Comparison of ENCODE assay signal across 8 mouse cellular contexts in the genomic region with DNA sequence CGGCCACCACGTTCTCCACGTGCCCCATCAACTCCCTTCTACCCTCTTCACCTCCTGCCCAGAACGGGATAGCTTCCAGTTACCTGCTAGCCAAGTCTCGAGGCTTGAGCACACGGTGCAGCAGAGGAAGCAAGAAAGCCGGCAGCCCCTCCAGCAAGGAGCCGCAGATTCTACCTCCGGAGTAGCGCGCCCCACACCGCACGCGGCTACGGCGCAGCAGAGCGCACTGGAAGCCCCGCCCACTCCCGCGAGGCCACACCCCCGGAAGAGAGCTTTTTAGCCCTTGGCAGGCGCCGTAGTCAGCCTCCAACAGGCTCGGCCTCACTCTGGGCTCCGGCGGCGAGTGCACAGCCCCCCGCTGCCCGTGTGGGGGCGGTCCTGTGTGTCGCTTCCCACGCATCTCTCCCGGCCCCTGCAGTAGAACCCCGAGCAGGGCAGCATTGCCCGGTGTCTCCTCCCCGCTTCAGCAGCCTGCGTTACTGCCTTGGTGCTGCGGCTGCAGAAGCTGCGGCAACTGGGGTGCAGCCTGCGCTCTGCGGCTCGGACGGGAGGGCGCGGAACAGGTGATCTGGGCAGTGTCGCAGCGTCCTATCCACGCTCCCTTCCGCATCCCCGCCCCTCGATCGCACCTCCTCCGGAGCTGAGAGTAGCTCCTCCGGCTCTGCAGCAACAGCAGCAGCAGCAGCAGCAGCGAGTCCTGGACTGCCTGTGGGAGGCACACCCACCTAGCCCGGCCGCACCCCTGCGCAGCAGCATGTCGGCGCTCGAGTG. TPM values are rescaled to one million over a fixed set of nuclear protein-coding genes. Genes with fewer than 3 reads are reported as not detected.
DNase-seq lines count a peak whose midpoint lies in the region; ATAC-seq and TF ChIP-seq lines count a peak whose summit lies in the region.

A gene (minus strand): TSS at position 239 of the 771 bp plus-strand sequence.
A gene (plus strand): TSS at position 567 of the 771 bp plus-strand sequence.

- peak within 1 kb of the TSS; percentile 80 for H3K9ac ChIP-seq in heart, embryonic 15.5 days
- peak within 1 kb of the TSS; percentile 61 for H3K9ac ChIP-seq in liver, embryonic 14.5 days (replicated peaks)
- peak within 1 kb of the TSS; percentile 61 for H3K9ac ChIP-seq in neural tube, embryonic 11.5 days (ENCODE audit: low read length)
- H3K9ac ChIP-seq in stomach, postnatal 0 days (ENCODE audit: low read length), result peak within 1 kb of the TSS; percentile 74

- ATAC-seq in heart, embryonic 15.5 days (replicated peaks; ENCODE audit: insufficient number of reproducible peaks, insufficient read depth, low FRiP score, low read depth), result peak; percentile 94
- peak; percentile 93 for ATAC-seq in liver, embryonic 14.5 days (ENCODE audit: insufficient read depth)
- peak; percentile 96 for ATAC-seq in neural tube, embryonic 11.5 days (ENCODE audit: insufficient read depth, low FRiP score, low TSS enrichment)
- ATAC-seq in stomach, postnatal 0 days (ENCODE audit: low FRiP score, low TSS enrichment), result peak; percentile 99

- H3K36me3 ChIP-seq in forebrain, embryonic 10.5 days (replicated peaks), result 0 out of 2 replicates have a peak, but pooled peaks cover 6% of the 10 kb centered on the region
- H3K36me3 ChIP-seq in heart, embryonic 15.5 days, result no peaks in the 10 kb centered on the region
- no peaks in the 10 kb centered on the region for H3K36me3 ChIP-seq in liver, embryonic 14.5 days (replicated peaks; ENCODE audit: control insufficient read depth, insufficient read depth, low read depth)
- H3K36me3 ChIP-seq in neural tube, embryonic 11.5 days (ENCODE audit: control insufficient read depth, insufficient read depth, low read length), result no peaks in the 10 kb centered on the region
- no peaks in the 10 kb centered on the region for H3K36me3 ChIP-seq in stomach, postnatal 0 days (ENCODE audit: control insufficient read depth, insufficient read depth, low read length)

- H3K27me3 ChIP-seq in forebrain, embryonic 10.5 days (ENCODE audit: poor library complexity, severe bottlenecking), result peaks cover 7% of the 10 kb centered on the region; the same call in 1 of the 2 replicates
- no peaks in the 10 kb centered on the region for H3K27me3 ChIP-seq in heart, embryonic 15.5 days
- no peaks in the 10 kb centered on the region for H3K27me3 ChIP-seq in liver, embryonic 14.5 days (ENCODE audit: control insufficient read depth, insufficient read depth, low read length)
- H3K27me3 ChIP-seq in neural tube, embryonic 11.5 days (ENCODE audit: control insufficient read depth, insufficient read depth, low read length), result no peaks in the 10 kb centered on the region
- H3K27me3 ChIP-seq in stomach, postnatal 0 days (ENCODE audit: control insufficient read depth, insufficient read depth, low read length), result no peaks in the 10 kb centered on the region

- peaks cover 29% of the 10 kb centered on the region for H3K4me1 ChIP-seq in forebrain, embryonic 10.5 days
- H3K4me1 ChIP-seq in heart, embryonic 15.5 days (replicated peaks), result peaks cover 19% of the 10 kb centered on the region
- peaks cover 17 to 22% of the 10 kb centered on the region in 2 experiments for H3K4me1 ChIP-seq in liver, embryonic 14.5 days (replicated peaks; ENCODE audit: control insufficient read depth in 2 of 2, insufficient read depth in 2 of 2, low read length in 1 of 2)
- H3K4me1 ChIP-seq in neural tube, embryonic 11.5 days (ENCODE audit: control insufficient read depth, insufficient read depth, low read length), result peaks cover 3% of the 10 kb centered on the region; the same call in 1 of the 2 replicates
- H3K4me1 ChIP-seq in stomach, postnatal 0 days (replicated peaks; ENCODE audit: control insufficient read depth, insufficient read depth), result no peaks in the 10 kb centered on the region

- DNase-seq in CD8-positive naive resting alpha-beta T cell, adult 2 months (ENCODE audit: low read depth in 2 of 2, low spot score in 2 of 2), result peak; percentile 97
- peak; percentile 89 for DNase-seq in c-Kit-positive CD71-negative TER-119-negative erythroid progenitor cells, embryonic 14.5 days (ENCODE audit: low read depth)
- peak; percentile 93 for DNase-seq in forebrain, embryonic 10.5 days (ENCODE audit: extremely low spot score, low spot score)
- DNase-seq in kidney, postnatal 25 days, result peak; percentile 96
- DNase-seq in liver, embryonic 14.5 days (ENCODE audit: low read depth in 3 of 3, low spot score in 3 of 3), result peak; percentile 79 to 84 (median 80)
- DNase-seq in neural tube, embryonic 11.5 days (ENCODE audit: low spot score), result peak; percentile 96
- peak; percentile 95 for DNase-seq in stomach, postnatal 0 days (ENCODE audit: low spot score)

- under 1% methylated on average over 61 of the region's 61 CpGs for WGBS in forebrain, embryonic 10.5 days
- under 1% methylated on average over 61 of the region's 61 CpGs for WGBS in heart, embryonic 15.5 days
- WGBS in liver, embryonic 14.5 days (ENCODE audit: insufficient replicate concordance), result under 1% methylated on average over 61 of the region's 61 CpGs
- WGBS in neural tube, embryonic 11.5 days, result under 1% methylated on average over 61 of the region's 61 CpGs
- under 1% methylated on average over 52 of the region's 61 CpGs for WGBS in stomach, postnatal 0 days

- no peaks in the 10 kb centered on the region for H3K9me3 ChIP-seq in forebrain, embryonic 10.5 days
- no peaks in the 10 kb centered on the region for H3K9me3 ChIP-seq in heart, embryonic 15.5 days (replicated peaks)
- H3K9me3 ChIP-seq in liver, embryonic 14.5 days (ENCODE audit: control insufficient read depth, low read length), result no peaks in the 10 kb centered on the region
- H3K9me3 ChIP-seq in neural tube, embryonic 11.5 days (ENCODE audit: control insufficient read depth, low read length), result no peaks in the 10 kb centered on the region
- no peaks in the 10 kb centered on the region for H3K9me3 ChIP-seq in stomach, postnatal 0 days (ENCODE audit: control insufficient read depth, low read length)

- peak within 1 kb of the TSS; percentile 89 for H3K27ac ChIP-seq in forebrain, embryonic 10.5 days
- H3K27ac ChIP-seq in heart, embryonic 15.5 days, result peak within 1 kb of the TSS; percentile 93
- peak within 1 kb of the TSS; percentile 53 for H3K27ac ChIP-seq in liver, embryonic 14.5 days
- H3K27ac ChIP-seq in neural tube, embryonic 11.5 days (ENCODE audit: low read depth, low read length), result peak within 1 kb of the TSS; percentile 77; the same call in 1 of the 2 replicates
- peak within 1 kb of the TSS; percentile 93 for H3K27ac ChIP-seq in stomach, postnatal 0 days (replicated peaks)

- TF ChIP-seq CTCF in liver, embryonic 14.5 days (IDR thresholded peaks at IDR 0.05; ENCODE audit: low read depth), result peak; percentile 47
- peak; percentile 24 for TF ChIP-seq CTCF in stomach, postnatal 0 days (IDR thresholded peaks at IDR 0.05; ENCODE audit: low read depth)

- H3K4me3 ChIP-seq in forebrain, embryonic 10.5 days, result peak within 1 kb of the TSS; percentile 85
- H3K4me3 ChIP-seq in heart, embryonic 15.5 days, result peak within 1 kb of the TSS; percentile 85
- peak within 1 kb of the TSS; percentile 66 to 90 for H3K4me3 ChIP-seq in liver, embryonic 14.5 days (ENCODE audit: insufficient read depth in 1 of 2, low read depth in 2 of 2, low read length in 2 of 2)
- peak within 1 kb of the TSS; percentile 77 for H3K4me3 ChIP-seq in neural tube, embryonic 11.5 days (ENCODE audit: low read depth, low read length)
- H3K4me3 ChIP-seq in stomach, postnatal 0 days (ENCODE audit: low read depth, low read length), result peak within 1 kb of the TSS; percentile 76

- no peak for TF ChIP-seq EP300 in liver, embryonic 14.5 days (IDR thresholded peaks at IDR 0.05; ENCODE audit: low read depth)
- TF ChIP-seq EP300 in stomach, postnatal 0 days (optimal IDR thresholded peaks at IDR 0.05), result no peak

- H3K4me2 ChIP-seq in heart, embryonic 15.5 days, result peak within 1 kb of the TSS; percentile 99
- peak within 1 kb of the TSS; percentile 86 for H3K4me2 ChIP-seq in liver, embryonic 14.5 days (ENCODE audit: low read depth)
- peak within 1 kb of the TSS; percentile 94 for H3K4me2 ChIP-seq in neural tube, embryonic 11.5 days (ENCODE audit: low read depth)
- H3K4me2 ChIP-seq in stomach, postnatal 0 days (replicated peaks; ENCODE audit: low read depth), result peak within 1 kb of the TSS; percentile 99

RNA-seq across cellular contexts. Expression of the first gene that starts in this region (rescaled TPM):
- polyA plus RNA-seq in forebrain, embryonic 10.5 days (2016; fragmentation: Nextera tagmentation; extraction: Ambion mirVana), result 21.7 and 24.3 TPM in 2 replicates
- polyA plus RNA-seq in heart, embryonic 15.5 days (2015; fragmentation: Nextera tagmentation; extraction: Ambion mirVana), result 13.0 and 15.2 TPM in 2 replicates
- polyA plus RNA-seq in liver, embryonic 14.5 days (2012; rRNA removed), result 6.5 and 8.9 TPM in 2 replicates
- polyA plus RNA-seq in liver, embryonic 14.5 days (2014; fragmentation: Nextera tagmentation; extraction: Ambion mirVana), result 10.9 and 11.7 TPM in 2 replicates
- 10.4 and 13.3 TPM in 2 replicates for polyA plus RNA-seq in neural tube, embryonic 11.5 days (2014; fragmentation: Nextera tagmentation; extraction: Ambion mirVana)
- polyA plus RNA-seq in stomach, postnatal 0 days (2015; fragmentation: Nextera tagmentation; extraction: Ambion mirVana), result 34.0 and 39.6 TPM in 2 replicates

RNA-seq across cellular contexts. Expression of the second gene that starts in this region (rescaled TPM):
- 3.5 and 4.4 TPM in 2 replicates for polyA plus RNA-seq in forebrain, embryonic 10.5 days (2016; fragmentation: Nextera tagmentation; extraction: Ambion mirVana)
- polyA plus RNA-seq in heart, embryonic 15.5 days (2015; fragmentation: Nextera tagmentation; extraction: Ambion mirVana), result 6.6 and 8.6 TPM in 2 replicates
- polyA plus RNA-seq in liver, embryonic 14.5 days (2012; rRNA removed), result 1.1 and 1.2 TPM in 2 replicates
- polyA plus RNA-seq in liver, embryonic 14.5 days (2014; fragmentation: Nextera tagmentation; extraction: Ambion mirVana), result 2.7 and 3.2 TPM in 2 replicates
- 11.5 and 12.3 TPM in 2 replicates for polyA plus RNA-seq in neural tube, embryonic 11.5 days (2014; fragmentation: Nextera tagmentation; extraction: Ambion mirVana)
- polyA plus RNA-seq in stomach, postnatal 0 days (2015; fragmentation: Nextera tagmentation; extraction: Ambion mirVana), result 11.1 and 11.7 TPM in 2 replicates

Comparison
In these comparisons a context has a peak if more than half of its experiments do, and no peak if none do; other contexts are left out.
1. Peak in every context shown above with its lines: DNase-seq, ATAC-seq, H3K4me3 ChIP-seq and H3K27ac ChIP-seq.